Mouse (Mus musculus) bone marrow macrophage, adult 2 months (primary cell): ENCODE measurements around the gene Ikzf5.

Source experiments
- CTCF ChIP-seq: IDR thresholded peaks from 2 replicates; pipeline ENCODE4 v1.5.1; 2012; ENCODE audit warnings: low read depth, mild to moderate bottlenecking, low read length, moderate library complexity
- POLR2A ChIP-seq: IDR thresholded peaks from 2 replicates; pipeline ENCODE4 v1.6.1; 2012; ENCODE audit warnings: mild to moderate bottlenecking, low read depth, low read length, borderline replicate concordance

DNA sequence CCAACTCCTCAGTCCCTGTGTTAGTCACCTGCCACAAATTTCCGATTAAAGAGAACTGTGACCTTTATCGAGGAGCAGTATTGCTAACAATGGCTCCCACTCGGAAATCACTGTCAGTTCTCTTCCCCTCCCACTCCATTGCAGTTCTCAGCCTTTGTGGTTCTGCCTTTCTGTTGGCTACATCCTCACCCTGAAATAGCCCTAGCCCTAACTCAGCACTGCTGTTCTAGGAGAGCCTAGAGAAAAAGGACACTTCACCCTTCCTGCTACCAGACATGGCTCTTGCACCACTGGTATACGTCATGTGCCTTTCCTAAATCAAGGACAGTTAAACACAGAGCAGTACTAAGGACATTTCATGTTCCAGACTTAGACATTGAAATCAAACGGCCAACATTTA lies 17.0 kb upstream of the Ikzf5 start:
- TF ChIP-seq CTCF = no peak
- TF ChIP-seq POLR2A = no peak
